Mouse (Mus musculus) bone marrow macrophage, adult 2 months (primary cell): ENCODE results near the gene Sstr4.

Experiments
- CTCF ChIP-seq: IDR thresholded peaks from 2 replicates; pipeline ENCODE4 v1.5.1; 2012; ENCODE audit warnings: low read depth, mild to moderate bottlenecking, low read length, moderate library complexity
- POLR2A ChIP-seq: IDR thresholded peaks from 2 replicates; pipeline ENCODE4 v1.6.1; 2012; ENCODE audit warnings: mild to moderate bottlenecking, low read depth, low read length, borderline replicate concordance

GRCm38 (mm10) chr2:148378817-148379342 is 16.3 kb upstream of the Sstr4 start:
- TF ChIP-seq CTCF (no peak), POLR2A (no peak)
